Mouse (Mus musculus) embryonic fibroblast, embryonic 13.5 days (primary cell): ENCODE measurements around the gene Atp6v1f.

ENCODE experiments used
- CTCF ChIP-seq: IDR thresholded peaks from 2 replicates; pipeline ENCODE4 v1.5.1; 2011; ENCODE audit warnings: mild to moderate bottlenecking, control low read depth, low read length, moderate library complexity, borderline replicate concordance; ENCODE audit not compliant: insufficient read depth
- POLR2A ChIP-seq: IDR thresholded peaks from 2 replicates; pipeline ENCODE4 v1.6.1; 2011; ENCODE audit warnings: low read depth, mild to moderate bottlenecking, control low read depth, low read length, moderate library complexity

- TF ChIP-seq CTCF (no peak), POLR2A (no peak)
These were observed 22.2 kb upstream of the Atp6v1f start for GRCm38 (mm10) chr6:29445354-29445753.
